15 mouse cellular contexts compared by ENCODE assay signal in the genomic region with DNA sequence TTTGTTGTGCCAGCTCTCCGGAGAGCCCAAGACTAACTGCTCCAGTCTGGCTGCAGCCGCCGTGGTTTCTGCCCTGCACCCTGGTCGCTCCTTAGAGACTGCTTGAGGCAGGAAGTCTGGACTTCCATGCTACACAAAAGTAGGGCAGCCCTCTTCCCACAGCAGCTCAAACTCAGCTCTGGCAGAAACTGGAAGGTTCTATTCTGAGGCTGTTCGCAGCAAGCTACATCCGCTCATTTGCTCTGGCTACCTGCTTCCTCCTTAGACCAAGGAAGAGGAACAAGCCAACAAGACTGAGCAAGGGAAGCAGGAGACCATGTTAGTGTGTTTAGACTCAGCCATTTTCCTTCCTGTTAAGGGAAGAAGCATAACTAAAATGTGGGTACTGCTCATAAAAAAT. TPM values are rescaled to one million over a fixed set of nuclear protein-coding genes. Genes with fewer than 3 reads are reported as not detected.
A peak's percentile ranks its signal among the peaks of the same experiment; 100 is the strongest.
DNase-seq lines count a peak whose midpoint lies in the region; ATAC-seq and TF ChIP-seq lines count a peak whose summit lies in the region.
"Had no signal": no experiment of that assay in that cellular context is flagged by ENCODE, and none has a peak within 500 bp of the region (broad histone marks: within the 10 kb centered on the region; RNA-seq: fewer than 3 reads in every experiment).

No protein-coding gene starts in this region.

- no peak overlapping the region for H3K4me3 ChIP-seq in heart, embryonic 11.5 days (ENCODE audit: low read depth, low read length)
- H3K4me3 ChIP-seq in bone marrow macrophage, adult 2 months (ENCODE audit: insufficient read depth, low read length): no peak overlapping the region
- H3K4me3 ChIP-seq in macrophage (ENCODE audit: inconsistent target): no peak overlapping the region
- no peak overlapping the region for H3K4me3 ChIP-seq in hindbrain, embryonic 12.5 days
- H3K4me3 ChIP-seq: hindbrain, embryonic 10.5 days; intestine, embryonic 15.5 days; limb, embryonic 13.5 days; lung, embryonic 15.5 days; midbrain, embryonic 12.5 days had no signal

- 79% methylated on average over 6 of the region's 6 CpGs for WGBS in heart, embryonic 11.5 days (ENCODE audit: insufficient replicate concordance)
- WGBS in macrophage (ENCODE audit: missing documents): 12% methylated on average over 6 of the region's 6 CpGs
- WGBS in hindbrain, embryonic 12.5 days: 92% methylated on average over 6 of the region's 6 CpGs

- H3K4me1 ChIP-seq in heart, embryonic 11.5 days (ENCODE audit: control insufficient read depth, insufficient read depth, low read length): no peaks in the 10 kb centered on the region
- peaks cover 23% of the 10 kb centered on the region for H3K4me1 ChIP-seq in bone marrow macrophage, adult 2 months (ENCODE audit: control insufficient read depth, insufficient read depth, low read length)
- H3K4me1 ChIP-seq in hindbrain, embryonic 12.5 days: no peaks in the 10 kb centered on the region
- H3K4me1 ChIP-seq: hindbrain, embryonic 10.5 days; intestine, embryonic 15.5 days; limb, embryonic 13.5 days; lung, embryonic 15.5 days; midbrain, embryonic 12.5 days had no signal

- no peak overlapping the region for H3K4me2 ChIP-seq in heart, embryonic 11.5 days
- H3K4me2 ChIP-seq in hindbrain, embryonic 12.5 days (replicated peaks): no peak overlapping the region
- H3K4me2 ChIP-seq: intestine, embryonic 15.5 days; limb, embryonic 13.5 days; lung, embryonic 15.5 days; midbrain, embryonic 12.5 days had no signal

- no peaks in the 10 kb centered on the region for H3K79me2 ChIP-seq in macrophage (ENCODE audit: inconsistent target)

- H3K36me3 ChIP-seq in heart, embryonic 11.5 days (ENCODE audit: control insufficient read depth, insufficient read depth, low read length): peaks cover 19% of the 10 kb centered on the region
- peaks cover 49% of the 10 kb centered on the region; the same call in 1 of the 2 replicates for H3K36me3 ChIP-seq in macrophage (ENCODE audit: inconsistent target)
- H3K36me3 ChIP-seq in hindbrain, embryonic 12.5 days: peaks cover 15% of the 10 kb centered on the region; the same call in 1 of the 2 replicates

- H3K9me3 ChIP-seq in heart, embryonic 11.5 days (replicated peaks; ENCODE audit: control insufficient read depth, low read length): peaks cover 3% of the 10 kb centered on the region; the same call in 1 of the 2 replicates
- H3K9me3 ChIP-seq in hindbrain, embryonic 12.5 days (replicated peaks): no peaks in the 10 kb centered on the region
- H3K9me3 ChIP-seq: hindbrain, embryonic 10.5 days; intestine, embryonic 15.5 days; limb, embryonic 13.5 days; lung, embryonic 15.5 days; midbrain, embryonic 12.5 days had no signal

- DNase-seq in heart, adult 9 months (ENCODE audit: low spot score in 2 of 2): peak; percentile 19 to 56
- DNase-seq in frontal cortex, postnatal 25 days (ENCODE audit: low spot score in 2 of 2): peak; percentile 14 to 17
- DNase-seq in thymus, postnatal 36 days: no peak
- no peak for DNase-seq in gastrocnemius, adult 8-10 months (ENCODE audit: low spot score in 2 of 2)
- DNase-seq: kidney, postnatal 36 days; thymus, postnatal 25 days had no signal

- no peak for ATAC-seq in heart, embryonic 11.5 days (replicated peaks; ENCODE audit: insufficient number of reproducible peaks, low FRiP score, low TSS enrichment)
- ATAC-seq in hindbrain, embryonic 12.5 days (ENCODE audit: low FRiP score): no peak
- ATAC-seq: intestine, embryonic 15.5 days had no signal

- H3K9ac ChIP-seq in heart, embryonic 11.5 days (ENCODE audit: low read depth, low read length): no peak overlapping the region
- no peak overlapping the region for H3K9ac ChIP-seq in hindbrain, embryonic 12.5 days
- H3K9ac ChIP-seq: intestine, embryonic 15.5 days; limb, embryonic 13.5 days; lung, embryonic 15.5 days; midbrain, embryonic 12.5 days had no signal

- no peak overlapping the region for H3K27ac ChIP-seq in heart, embryonic 11.5 days (ENCODE audit: low read depth, low read length)
- H3K27ac ChIP-seq in bone marrow macrophage, adult 2 months (ENCODE audit: insufficient read depth, low read depth, low read length): peak overlapping the region; percentile 79
- peak overlapping the region; percentile 52 for H3K27ac ChIP-seq in macrophage
- H3K27ac ChIP-seq in hindbrain, embryonic 12.5 days: no peak overlapping the region
- H3K27ac ChIP-seq: hindbrain, embryonic 10.5 days; intestine, embryonic 15.5 days; limb, embryonic 13.5 days; lung, embryonic 15.5 days; midbrain, embryonic 12.5 days had no signal

- no peak for TF ChIP-seq POLR2A in bone marrow macrophage, adult 2 months (IDR thresholded peaks at IDR 0.05; ENCODE audit: borderline replicate concordance, low read depth, low read length)

- H3K27me3 ChIP-seq in heart, embryonic 11.5 days (ENCODE audit: control insufficient read depth, insufficient read depth, low read length): no peaks in the 10 kb centered on the region
- no peaks in the 10 kb centered on the region for H3K27me3 ChIP-seq in hindbrain, embryonic 12.5 days
- H3K27me3 ChIP-seq: intestine, embryonic 15.5 days; limb, embryonic 13.5 days; lung, embryonic 15.5 days; midbrain, embryonic 12.5 days had no signal

- TF ChIP-seq CTCF in bone marrow macrophage, adult 2 months (IDR thresholded peaks at IDR 0.05; ENCODE audit: low read depth, low read length): no peak

RNA-seq across cellular contexts. Expression of gene Ccnb2, which starts 54.4 kb away (rescaled TPM):
- polyA plus RNA-seq in heart, embryonic 11.5 days (2014; fragmentation: Nextera tagmentation; extraction: Ambion mirVana): 172 and 173 TPM in 2 replicates
- 60.0 and 61.3 TPM in 2 replicates for polyA plus RNA-seq in bone marrow macrophage, adult 2 months (2012; ENCODE audit: insufficient read depth, insufficient read length, missing spikeins)
- 1 to 10 TPM in 12 of 26 experiments, under 1 TPM in 9, not detected in 5; 0.44 to 4.7 (median 1.1) TPM for total RNA-seq in macrophage (2018; cell fraction: chromatin; rRNA removed)
- 1 to 10 TPM in 13 of 26 experiments, under 1 TPM in 13; 0.38 to 9.0 (median 1.8) TPM for total RNA-seq in macrophage (2018; cell fraction: cytosol; rRNA removed)
- total RNA-seq in macrophage (2018; cell fraction: nucleus; rRNA removed): 1 to 10 TPM in 16 of 26 experiments, under 1 TPM in 8, not detected in 2; 0.32 to 5.7 (median 1.3) TPM
- 0.67 to 9.2 TPM (median 4.5 TPM) in 3 replicates for polyA plus RNA-seq in macrophage (2018)
- 118 and 129 TPM in 2 replicates for polyA plus RNA-seq in hindbrain, embryonic 12.5 days (2016; fragmentation: Nextera tagmentation; extraction: Ambion mirVana)
- under 1 TPM in 1 of 4 experiments, not detected in 3; 0.34 TPM for total RNA-seq in gastrocnemius, adult 8-10 months (2022)

Comparison
In these comparisons a context has a peak if more than half of its experiments do, and no peak if none do; other contexts are left out.
1. DNase-seq: peak in heart, adult 9 months (2 of 2) and frontal cortex, postnatal 25 days (2 of 2); none in thymus, postnatal 36 days (0 of 2) and gastrocnemius, adult 8-10 months (0 of 2).
2. H3K27ac ChIP-seq: peak in bone marrow macrophage, adult 2 months (single experiment) and macrophage (single experiment); none in heart, embryonic 11.5 days (single experiment) and hindbrain, embryonic 12.5 days (single experiment).